Mouse (Mus musculus) midbrain, embryonic 15.5 days (tissue): ENCODE measurements at regions not wholly inside any gene's neighbourhood (a gene's known extent, or its start where the extent isn't known, plus 50 kb on each side); places are given as distances from the start of the nearest gene placed in this dataset.
A peak's percentile ranks its signal among the peaks of the same experiment; 100 is the strongest.

Source experiments
- ATAC-seq: fragments of 200-750 bp; cut with Nextera tagmentation; replicated peaks from 2 replicates; pipeline ENCODE4 v1.8.0; 2017; ENCODE audit warnings: moderate TSS enrichment
- H3K27ac ChIP-seq: fragments of 300-500 bp; sonication (generic); 2 replicates; pipeline ENCODE4 v1.5.1; 2015; ENCODE audit warnings: mild to moderate bottlenecking, inconsistent platforms
- H3K27me3 ChIP-seq: fragments of 300-500 bp; sonication (generic); replicated peaks from 2 replicates; pipeline ENCODE4 v1.6.1; 2015; ENCODE audit warnings: inconsistent platforms
- H3K36me3 ChIP-seq: fragments of 300-500 bp; sonication (generic); replicated peaks from 2 replicates; pipeline ENCODE4 v1.6.1; 2015; ENCODE audit warnings: inconsistent platforms
- H3K4me1 ChIP-seq: fragments of 300-500 bp; sonication (generic); 2 replicates; pipeline ENCODE4 v1.6.1; 2015; ENCODE audit warnings: inconsistent platforms
- H3K4me2 ChIP-seq: fragments of 300-500 bp; sonication (generic); 2 replicates; pipeline ENCODE4 v1.6.1; 2015; ENCODE audit warnings: inconsistent platforms, mild to moderate bottlenecking, moderate library complexity
- H3K4me3 ChIP-seq: fragments of 300-500 bp; sonication (generic); 2 replicates; pipeline ENCODE4 v1.5.1; 2015; ENCODE audit warnings: mild to moderate bottlenecking, inconsistent platforms
- H3K9ac ChIP-seq: fragments of 300-500 bp; sonication (generic); 2 replicates; pipeline ENCODE4 v1.6.1; 2015; ENCODE audit warnings: mild to moderate bottlenecking, inconsistent platforms
- H3K9me3 ChIP-seq: fragments of 300-500 bp; sonication (generic); 2 replicates; pipeline ENCODE4 v1.6.1; 2016; ENCODE audit warnings: inconsistent platforms
- WGBS: fragments of 180-500 bp; shearing (Covaris S2); methylation state at CpG from one replicate; pipeline ENCODE4 v1.1.7; 2015; ENCODE audit warnings: mixed read lengths; 5-methylcytosine and 5-hydroxymethylcytosine counted together

DNA sequence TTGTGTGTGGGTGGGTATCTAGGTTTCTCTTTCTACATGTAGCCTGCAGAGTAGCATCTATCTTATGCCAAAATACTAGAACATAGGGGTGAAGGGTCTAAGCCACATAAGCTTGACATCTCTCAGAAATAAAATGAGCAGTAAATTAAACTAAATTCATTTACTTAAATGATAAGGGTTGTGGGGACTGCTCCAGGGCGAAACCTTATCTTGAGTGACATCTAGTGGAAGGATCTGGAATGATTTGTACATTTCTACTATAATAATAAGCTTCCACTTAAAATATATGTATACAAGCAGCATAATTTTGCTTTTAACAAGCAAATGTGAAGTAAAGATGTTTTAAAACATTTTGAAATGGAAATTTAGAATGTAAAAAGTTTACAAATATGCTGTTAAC lies 271.4 kb downstream of the Vgll3 start:
- Histone ChIP-seq H3K9me3 (no peaks in the 10 kb centered on the region), H3K4me1 (no peaks in the 10 kb centered on the region), H3K4me3 (no peak overlapping the region), H3K27ac (no peak overlapping the region), H3K9ac (no peak overlapping the region), H3K36me3 (no peaks in the 10 kb centered on the region), H3K4me2 (no peak overlapping the region), H3K27me3 (no peaks in the 10 kb centered on the region)
- 13% methylated on average over 1 of the region's 1 CpGs for WGBS
- no peak for ATAC-seq

DNA sequence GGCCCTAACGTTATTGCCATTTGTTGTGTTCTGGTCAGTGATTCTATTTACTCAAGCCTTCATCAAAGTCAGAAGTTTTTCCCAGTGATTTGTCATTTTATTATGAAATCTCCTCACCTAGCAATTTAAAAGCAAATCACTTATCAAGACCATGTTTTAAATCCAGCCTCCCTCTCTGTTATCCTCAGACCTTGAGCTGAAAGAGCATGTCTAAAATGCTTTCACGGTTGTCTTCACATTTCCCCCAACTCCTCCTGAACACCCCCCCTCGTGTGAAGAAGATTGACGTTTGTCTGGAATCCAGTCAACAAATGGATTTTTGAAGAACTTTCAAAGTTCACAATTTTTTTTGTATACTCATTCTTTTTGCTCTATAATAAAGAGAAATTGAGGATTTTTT lies 277.7 kb downstream of the Vgll3 start:
- no peaks in the 10 kb centered on the region for H3K27me3 ChIP-seq
- no peaks in the 10 kb centered on the region for H3K9me3 ChIP-seq
- H3K36me3 ChIP-seq = no peaks in the 10 kb centered on the region
- H3K9ac ChIP-seq = no peak overlapping the region
- H3K4me1 ChIP-seq = peaks cover 6% of the 10 kb centered on the region; the same call in 1 of the 2 replicates
- H3K4me3 ChIP-seq = no peak overlapping the region
- 13% methylated on average over 4 of the region's 4 CpGs for WGBS
- H3K27ac ChIP-seq = no peak overlapping the region
- ATAC-seq = no peak
- H3K4me2 ChIP-seq = no peak overlapping the region

DNA sequence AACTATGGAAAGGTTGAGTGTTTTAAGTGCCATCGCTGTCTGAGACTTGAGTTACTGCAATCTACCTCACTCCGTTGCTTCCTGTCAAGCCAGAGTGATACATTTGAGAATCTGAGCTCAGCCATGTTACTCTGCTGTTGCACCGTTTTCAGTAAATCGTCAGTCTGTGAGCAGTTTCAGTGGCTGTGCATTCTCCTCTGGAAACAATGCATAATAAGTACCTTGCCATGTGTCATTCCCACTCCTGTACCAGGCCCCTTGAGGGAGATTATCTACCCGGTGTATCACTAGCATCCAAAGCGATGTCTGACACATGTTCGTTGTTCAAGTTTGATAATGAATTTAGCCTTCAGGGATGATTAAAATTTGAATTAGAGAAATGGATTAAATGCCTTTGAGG lies 280.6 kb downstream of the Vgll3 start:
- Histone ChIP-seq H3K36me3 (no peaks in the 10 kb centered on the region), H3K27me3 (no peaks in the 10 kb centered on the region), H3K4me1 (peaks cover 6% of the 10 kb centered on the region; the same call in 1 of the 2 replicates), H3K9me3 (no peaks in the 10 kb centered on the region), H3K9ac (no peak overlapping the region), H3K4me2 (no peak overlapping the region), H3K27ac (no peak overlapping the region), H3K4me3 (no peak overlapping the region)
- WGBS = 49% methylated on average over 7 of the region's 7 CpGs
- peak; percentile 86 for ATAC-seq

DNA sequence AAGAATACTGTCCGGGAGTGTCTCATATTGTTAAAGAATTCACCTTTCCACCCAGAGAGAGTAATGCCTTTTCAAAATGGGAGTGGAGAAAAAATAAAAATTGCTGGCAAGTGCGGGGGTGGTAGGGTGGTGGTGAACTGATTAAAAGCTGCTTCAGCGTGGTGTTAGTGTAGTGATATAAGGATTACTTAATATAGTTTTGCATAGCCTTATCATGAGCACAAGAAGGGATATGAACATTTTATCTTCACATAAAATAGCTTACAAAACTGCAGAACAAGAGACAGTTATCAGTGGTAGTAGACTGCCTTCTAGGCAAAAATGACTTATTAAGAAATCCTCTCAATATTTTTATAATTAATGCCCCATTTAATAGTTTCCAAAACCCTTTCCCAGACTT lies 302.9 kb downstream of the Vgll3 start:
- 87% methylated on average over 3 of the region's 3 CpGs for WGBS
- Histone ChIP-seq H3K27ac (no peak overlapping the region), H3K4me3 (no peak overlapping the region), H3K9ac (no peak overlapping the region), H3K36me3 (no peaks in the 10 kb centered on the region), H3K4me2 (no peak overlapping the region), H3K27me3 (no peaks in the 10 kb centered on the region), H3K9me3 (no peaks in the 10 kb centered on the region), H3K4me1 (peaks cover 7% of the 10 kb centered on the region)
- ATAC-seq = no peak

DNA sequence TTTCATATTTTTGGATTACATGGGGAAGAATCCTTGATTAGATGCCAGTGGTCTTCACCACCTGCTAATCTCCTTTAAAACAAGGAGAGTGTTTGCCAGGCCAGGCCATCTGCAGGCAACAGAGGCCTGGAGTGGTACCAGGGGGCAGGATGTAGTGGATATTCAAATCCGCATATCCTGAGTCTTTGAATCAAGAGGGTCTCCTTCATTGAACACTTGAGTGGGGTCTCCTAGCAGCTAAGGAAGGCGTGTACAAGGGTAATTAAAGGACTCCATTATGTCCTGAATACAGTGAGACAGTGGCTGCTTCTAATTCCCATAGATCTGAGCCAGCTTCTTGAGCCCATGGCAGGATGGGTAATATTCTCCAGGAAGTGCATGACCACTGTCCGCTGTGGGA lies 322.7 kb downstream of the Vgll3 start:
- Histone ChIP-seq H3K27me3 (no peaks in the 10 kb centered on the region), H3K27ac (no peak overlapping the region), H3K4me3 (no peak overlapping the region), H3K4me2 (no peak overlapping the region), H3K9ac (no peak overlapping the region), H3K4me1 (no peaks in the 10 kb centered on the region), H3K36me3 (no peaks in the 10 kb centered on the region), H3K9me3 (no peaks in the 10 kb centered on the region)
- 75% methylated on average over 3 of the region's 3 CpGs for WGBS
- peak; percentile 50; the same call in 1 of the 2 replicates for ATAC-seq

DNA sequence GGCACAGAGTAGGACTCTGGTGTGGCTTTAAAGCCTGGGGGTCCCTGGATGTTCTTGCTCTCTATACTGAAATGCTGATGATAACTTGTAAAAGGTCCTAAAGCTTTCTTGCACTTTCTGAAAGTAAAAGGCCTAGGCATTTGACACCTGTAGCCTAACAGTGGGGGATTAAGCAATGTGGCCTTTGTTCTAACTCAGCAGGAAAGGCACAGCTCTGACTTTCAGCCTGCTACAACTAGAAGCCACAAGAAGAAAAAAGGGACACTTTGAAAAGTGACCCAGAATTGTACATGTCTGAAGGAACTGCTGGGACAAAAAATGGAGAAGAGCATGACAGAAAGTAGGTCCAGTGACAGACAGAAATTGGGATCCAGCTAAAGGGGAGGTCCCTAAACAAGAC lies 329.7 kb downstream of the Vgll3 start:
- H3K27ac ChIP-seq = no peak overlapping the region
- ATAC-seq = no peak

DNA sequence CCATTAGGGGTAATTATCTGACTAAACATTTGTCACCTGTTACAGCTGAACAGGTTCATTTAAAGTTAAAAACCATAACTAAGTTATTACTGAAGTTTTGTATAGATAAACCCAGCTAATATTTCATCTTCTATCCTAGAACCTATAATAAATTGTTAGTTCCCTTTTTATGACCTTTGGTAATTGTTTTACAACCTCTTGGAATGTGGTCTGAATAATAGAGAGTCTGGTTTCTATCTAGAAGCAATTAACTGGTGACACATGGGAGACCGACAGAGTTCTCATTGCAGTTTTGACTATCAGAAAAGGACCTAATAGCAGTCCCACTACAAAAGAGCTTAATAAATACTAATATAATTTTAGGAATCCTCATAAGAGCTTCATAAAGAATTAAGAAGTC lies 330.2 kb downstream of the Vgll3 start:
- H3K9ac ChIP-seq = no peak overlapping the region
- H3K9me3 ChIP-seq = no peaks in the 10 kb centered on the region
- 87% methylated on average over 1 of the region's 1 CpGs for WGBS
- no peaks in the 10 kb centered on the region for H3K36me3 ChIP-seq
- ATAC-seq = no peak
- no peaks in the 10 kb centered on the region for H3K27me3 ChIP-seq
- H3K4me3 ChIP-seq = no peak overlapping the region
- no peak overlapping the region for H3K4me2 ChIP-seq
- H3K4me1 ChIP-seq = no peaks in the 10 kb centered on the region
- no peak overlapping the region for H3K27ac ChIP-seq

More for the DNA sequence above, 329.7 kb downstream of the Vgll3 start:
- H3K9me3 ChIP-seq = no peaks in the 10 kb centered on the region
- H3K36me3 ChIP-seq = no peaks in the 10 kb centered on the region
- no peaks in the 10 kb centered on the region for H3K27me3 ChIP-seq
- no peak overlapping the region for H3K4me2 ChIP-seq
- no peaks in the 10 kb centered on the region for H3K4me1 ChIP-seq
- H3K9ac ChIP-seq = no peak overlapping the region
- H3K4me3 ChIP-seq = no peak overlapping the region

DNA sequence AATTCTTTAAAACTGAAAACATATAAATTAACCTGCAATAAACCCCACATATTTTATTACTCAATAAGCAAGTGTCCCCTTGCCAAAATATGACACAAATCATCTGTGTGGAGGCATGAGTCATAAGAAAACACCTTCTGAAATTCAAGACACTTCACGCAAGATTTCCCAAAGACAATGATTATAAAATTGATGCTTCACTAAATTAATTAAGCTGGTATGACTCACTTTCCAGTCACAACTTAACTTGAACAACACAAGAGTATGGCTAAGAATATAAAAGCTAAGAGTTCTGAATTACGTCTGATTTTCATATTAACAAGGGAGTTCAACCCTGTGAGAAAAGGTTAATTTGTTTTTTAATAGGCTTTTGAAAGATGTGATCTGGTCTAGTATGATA lies 353.2 kb downstream of the Vgll3 start:
- 87% methylated on average over 2 of the region's 2 CpGs for WGBS
- Histone ChIP-seq H3K27me3 (no peaks in the 10 kb centered on the region), H3K4me3 (no peak overlapping the region), H3K9ac (no peak overlapping the region), H3K4me2 (no peak overlapping the region), H3K4me1 (no peaks in the 10 kb centered on the region), H3K9me3 (no peaks in the 10 kb centered on the region), H3K36me3 (no peaks in the 10 kb centered on the region), H3K27ac (no peak overlapping the region)
- no peak for ATAC-seq

DNA sequence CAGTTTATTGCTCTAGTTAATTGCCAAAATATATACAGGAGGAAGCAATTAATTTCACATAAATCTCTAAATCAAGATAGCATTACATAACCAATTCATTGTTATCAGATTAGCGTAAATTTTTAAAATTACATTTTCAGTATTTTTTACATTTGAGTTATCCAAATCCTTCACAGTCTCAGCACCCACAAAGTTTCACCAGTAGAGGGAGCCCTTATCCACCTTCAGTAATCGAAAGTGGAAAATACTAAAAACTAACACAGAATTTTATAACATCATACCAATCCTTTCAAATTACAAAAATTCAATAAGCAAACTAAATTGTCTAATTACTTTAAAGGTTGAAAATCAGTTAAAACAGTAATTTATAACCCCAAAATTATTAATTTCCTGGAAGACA lies 375.7 kb downstream of the Vgll3 start:
- no peaks in the 10 kb centered on the region for H3K4me1 ChIP-seq
- no peak overlapping the region for H3K9ac ChIP-seq
- H3K27me3 ChIP-seq = no peaks in the 10 kb centered on the region
- no peaks in the 10 kb centered on the region for H3K36me3 ChIP-seq
- no peak overlapping the region for H3K27ac ChIP-seq
- WGBS = 30% methylated on average over 2 of the region's 2 CpGs
- H3K4me2 ChIP-seq = no peak overlapping the region
- H3K9me3 ChIP-seq = no peaks in the 10 kb centered on the region
- H3K4me3 ChIP-seq = no peak overlapping the region
- no peak for ATAC-seq

DNA sequence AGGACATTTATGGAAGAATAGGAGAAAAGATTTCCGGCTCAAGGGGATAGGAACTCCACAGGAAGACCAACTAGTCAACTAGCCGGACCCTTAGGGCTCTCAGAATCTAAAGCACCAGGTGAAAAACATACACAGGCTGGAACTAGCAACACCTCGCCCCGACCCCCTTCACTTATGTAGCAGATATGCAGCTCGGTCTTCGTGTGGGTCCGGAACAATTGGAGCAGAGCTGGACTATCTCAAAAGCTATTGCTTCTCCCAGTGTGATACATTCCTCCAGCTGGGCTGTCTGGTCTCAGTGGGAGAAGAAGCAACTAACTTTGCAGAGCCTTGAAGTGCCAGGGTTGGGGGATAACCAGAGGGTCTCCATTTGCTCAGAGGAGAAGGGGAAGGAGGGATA lies 386.3 kb downstream of the Vgll3 start:
- Histone ChIP-seq H3K4me2 (no peak overlapping the region), H3K4me3 (no peak overlapping the region), H3K36me3 (no peaks in the 10 kb centered on the region), H3K4me1 (no peaks in the 10 kb centered on the region), H3K27me3 (no peaks in the 10 kb centered on the region), H3K27ac (no peak overlapping the region), H3K9ac (no peak overlapping the region), H3K9me3 (no peaks in the 10 kb centered on the region)
- ATAC-seq = no peak
- WGBS = 89% methylated on average over 7 of the region's 7 CpGs
